Mouse (Mus musculus) heart, adult 2 months (tissue): ENCODE measurements around the gene Sprtn. TPM values are rescaled to one million over a fixed set of nuclear protein-coding genes. Genes with fewer than 3 reads are reported as not detected.

Source experiments
- DNase-seq, 2 experiments: peaks; one replicate each; pipeline ENCODE4 v3.0.0; 2021
- H3K27ac ChIP-seq: fragments of 200-600 bp; 2 replicates; pipeline ENCODE4 v1.8.1; 2022
- H3K27me3 ChIP-seq: fragments of 200-500 bp; 2 replicates; pipeline ENCODE4 v1.6.1; 2012; ENCODE audit warnings: mild to moderate bottlenecking, low read length, inconsistent platforms, mixed read lengths; ENCODE audit not compliant: control insufficient read depth, insufficient read depth
- H3K36me3 ChIP-seq: fragments of 200-500 bp; 2 replicates; pipeline ENCODE4 v1.6.1; 2012; ENCODE audit warnings: low read length, inconsistent platforms; ENCODE audit not compliant: control insufficient read depth, insufficient read depth
- H3K4me1 ChIP-seq: fragments of 200-500 bp; 2 replicates; pipeline ENCODE4 v1.6.1; 2011; ENCODE audit warnings: low read length; ENCODE audit not compliant: control insufficient read depth, insufficient read depth
- H3K4me3 ChIP-seq: fragments of 200-600 bp; 2 replicates; pipeline ENCODE4 v1.8.1; 2022
- H3K79me2 ChIP-seq: fragments of 200-500 bp; replicated peaks from 2 replicates; pipeline ENCODE4 v1.6.1; 2012; ENCODE audit warnings: mild to moderate bottlenecking, inconsistent platforms, low read length, moderate library complexity, mixed read lengths; ENCODE audit not compliant: control insufficient read depth, insufficient read depth
- H3K9ac ChIP-seq: fragments of 200-500 bp; 2 replicates; pipeline ENCODE4 v1.6.1; 2012; ENCODE audit warnings: low read depth, mild to moderate bottlenecking, control low read depth, inconsistent platforms, low read length, mixed read lengths
- CTCF ChIP-seq: fragments of 200-600 bp; IDR thresholded peaks from 2 replicates; pipeline ENCODE4 v1.8.1; 2022; ENCODE audit warnings: antibody characterized with exemption, mild to moderate bottlenecking, moderate library complexity
- EP300 ChIP-seq: fragments of 200-500 bp; IDR thresholded peaks from 2 replicates; pipeline ENCODE4 v1.6.1; 2011; ENCODE audit warnings: low read depth, low read length, control low read depth; ENCODE audit not compliant: insufficient read depth
- POLR2A ChIP-seq: fragments of 200-500 bp; IDR thresholded peaks from 2 replicates; pipeline ENCODE4 v1.6.1; 2011; ENCODE audit warnings: mild to moderate bottlenecking, low read depth, low read length, control low read depth; ENCODE audit not compliant: insufficient read depth
- whole genome bisulfite sequencing: fragments of 180-500 bp; shearing (Covaris S2); methylation state at CpG from one replicate; pipeline ENCODE4 v1.1.7; 2018; 5-methylcytosine and 5-hydroxymethylcytosine counted together
- intact Hi-C: fragments of 180-260 bp; cut with DNase I; formaldehyde crosslinking; loops from one replicate; pipeline ENCODE4 v1.15.1; 2025
- polyA plus RNA-seq: library from polyadenylated mRNA; depleted of rRNA; stranded (reverse); fragments of >200 nt; gene quantifications from 2 replicates; pipeline ENCODE4 v1.2.3, GENCODE M21; 2012
- total RNA-seq, 2 experiments: library from RNA; stranded (reverse); gene quantifications; 2 replicates each; pipeline ENCODE4 v1.2.3; 2021

The Sprtn gene
- total and polyA plus RNA-seq, 3 experiments: 8.3 to 10.3 (median 10.3) TPM

DNA sequence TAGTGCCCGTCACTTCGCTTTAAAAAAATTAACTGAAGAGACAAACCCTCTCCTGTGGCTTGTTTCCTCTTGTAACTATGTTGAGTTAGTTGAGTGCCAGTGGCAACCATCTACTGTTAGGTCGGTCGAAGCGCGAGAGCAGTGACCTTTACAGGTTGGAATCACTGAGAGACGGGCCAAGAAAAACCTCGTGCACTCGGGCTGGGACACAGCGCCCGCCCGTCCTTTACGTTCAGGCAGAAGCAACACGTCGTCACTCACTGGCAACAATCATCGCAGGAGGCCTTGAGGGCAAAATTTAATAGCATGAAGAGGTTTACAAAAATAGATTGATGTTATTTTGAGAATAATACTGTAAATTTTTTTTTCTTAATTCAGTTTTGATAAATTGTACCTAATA lies 12.2 kb downstream of the Sprtn start:
- WGBS: 49% methylated on average over 16 of the region's 16 CpGs
- Histone ChIP-seq H3K27ac (peak overlapping the region; percentile 67), H3K79me2 (peaks cover 4% of the 10 kb centered on the region), H3K4me1 (peaks cover 14% of the 10 kb centered on the region), H3K27me3 (no peaks in the 10 kb centered on the region), H3K9ac (no peak overlapping the region), H3K36me3 (peaks cover 7% of the 10 kb centered on the region), H3K4me3 (no peak overlapping the region)
- TF ChIP-seq EP300: peak; percentile 79
- TF ChIP-seq POLR2A: no peak
- DNase-seq: peak; percentile 50 to 77
- intact Hi-C loops: loop anchor here (5.0 kb wide), 1 partner anchor 37 kb away; the partner anchor contains the start of gene Egln1

DNA sequence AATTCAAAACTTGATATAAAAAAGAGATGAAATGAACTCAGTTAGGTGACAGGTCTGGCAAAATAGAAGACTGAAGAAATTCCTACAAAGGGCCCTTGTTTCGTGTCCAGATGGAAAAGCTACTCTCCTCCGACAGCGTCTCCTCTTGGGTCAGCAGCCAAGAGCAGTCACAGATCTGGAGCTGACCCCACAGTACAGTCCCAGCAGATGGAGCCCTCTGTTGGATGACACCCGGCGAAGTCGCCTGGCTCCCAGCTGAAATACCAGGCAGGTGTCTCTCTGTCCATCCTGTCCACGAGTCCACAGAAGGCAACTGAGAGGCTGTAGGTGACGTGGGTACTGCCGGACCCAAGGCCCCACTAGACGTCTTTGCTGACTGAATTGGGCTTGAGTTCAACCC lies 12.7 kb downstream of the Sprtn start:
- H3K79me2 ChIP-seq: peaks cover 4% of the 10 kb centered on the region
- peak overlapping the region; percentile 67 for H3K27ac ChIP-seq
- peak; percentile 42 to 48 for DNase-seq
- H3K9ac ChIP-seq: no peak overlapping the region
- 37% methylated on average over 10 of the region's 10 CpGs for WGBS
- H3K36me3 ChIP-seq: peaks cover 6% of the 10 kb centered on the region; the same call in 1 of the 2 replicates
- H3K27me3 ChIP-seq: no peaks in the 10 kb centered on the region
- intact Hi-C loops: loop anchor here (5.0 kb wide), 1 partner anchor 37 kb away; the partner anchor contains the start of gene Egln1
- no peak for TF ChIP-seq EP300
- peak; percentile 64 for TF ChIP-seq CTCF
- no peak for TF ChIP-seq POLR2A
- peaks cover 13% of the 10 kb centered on the region for H3K4me1 ChIP-seq
- H3K4me3 ChIP-seq: no peak overlapping the region

DNA sequence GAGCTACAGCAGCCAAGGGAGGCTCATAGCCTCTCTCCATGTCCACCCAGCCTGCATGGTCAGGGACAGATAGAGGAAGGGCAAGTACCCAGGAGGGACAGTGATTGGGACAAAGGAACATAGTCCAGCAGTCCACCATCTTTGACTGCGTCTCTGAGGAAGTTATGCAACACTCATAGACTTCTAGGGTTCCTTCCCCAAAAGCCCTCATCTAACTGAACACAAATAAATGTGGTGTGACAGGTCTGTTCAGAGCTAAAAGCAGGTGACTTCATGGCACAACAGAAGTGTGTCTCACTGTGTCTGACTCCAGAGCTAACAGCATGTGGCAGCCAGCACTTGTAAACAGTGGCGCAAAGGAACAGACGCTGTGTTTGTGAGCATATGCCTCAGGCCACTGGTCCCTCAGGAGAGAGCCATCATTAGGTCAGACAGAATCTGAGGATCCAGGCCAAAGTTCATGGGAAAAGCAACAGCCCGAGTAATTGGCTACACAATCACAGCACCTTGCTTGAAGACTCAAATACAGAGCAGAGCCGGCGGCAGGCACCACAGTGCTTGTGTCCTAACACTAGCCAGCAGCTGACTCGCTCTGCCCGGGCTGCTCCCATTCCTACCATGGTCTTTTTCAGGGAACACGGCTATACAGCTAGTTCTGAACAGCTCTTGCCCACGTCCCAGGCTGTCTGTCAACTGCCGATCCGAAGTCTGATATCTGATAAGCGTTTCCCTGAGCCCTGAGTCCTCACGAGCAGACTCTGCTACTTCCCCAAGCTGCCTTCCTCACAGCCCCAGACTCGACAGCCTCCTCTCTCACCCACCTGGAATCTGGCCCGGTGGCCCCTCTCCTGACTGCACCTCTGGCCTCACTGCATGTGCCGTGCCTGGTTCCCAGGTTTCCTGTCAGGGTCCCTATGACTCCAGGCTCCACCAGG lies 14.5 kb downstream of the Sprtn start:
- Histone ChIP-seq H3K4me3 (no peak overlapping the region), H3K79me2 (peaks cover 5% of the 10 kb centered on the region), H3K27ac (peak overlapping the region; percentile 56), H3K27me3 (no peaks in the 10 kb centered on the region), H3K4me1 (peaks cover 14% of the 10 kb centered on the region), H3K9ac (peak overlapping the region; percentile 44), H3K36me3 (peaks cover 6% of the 10 kb centered on the region; the same call in 1 of the 2 replicates)
- DNase-seq: peak in 1 of 2 experiments; percentile 30
- intact Hi-C loops: loop anchor here (5.0 kb wide), 1 partner anchor 35 kb away; the partner anchor contains the start of gene Egln1
- TF ChIP-seq POLR2A (no peak), CTCF (no peak), EP300 (no peak)
- 49% methylated on average over 17 of the region's 17 CpGs for WGBS

DNA sequence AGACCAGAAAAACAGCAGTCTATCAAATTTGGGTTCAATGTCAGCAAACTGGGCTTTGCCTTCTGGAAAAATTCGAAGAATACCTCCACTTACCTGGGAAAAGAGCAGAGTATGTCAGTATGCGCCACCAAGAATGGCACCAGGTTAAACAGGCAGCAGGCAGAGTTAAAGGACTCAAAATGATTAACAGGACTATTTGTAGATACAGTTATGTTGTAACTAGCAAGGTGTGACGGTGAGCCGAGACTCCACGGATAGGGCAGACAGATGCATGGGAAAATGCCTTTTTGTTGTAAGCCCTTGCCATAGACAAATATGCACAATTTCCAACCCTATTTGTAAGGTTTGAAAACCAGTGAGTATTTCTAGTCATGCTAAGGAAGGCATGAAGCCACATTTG lies 16.4 kb downstream of the Sprtn start:
- intact Hi-C loops: loop anchor here (5.0 kb wide), 1 partner anchor 33 kb away; the partner anchor contains the start of gene Egln1
- H3K36me3 ChIP-seq: peaks cover 4% of the 10 kb centered on the region; the same call in 1 of the 2 replicates
- H3K79me2 ChIP-seq: peaks cover 10% of the 10 kb centered on the region
- no peak for DNase-seq
- WGBS: 96% methylated on average over 5 of the region's 5 CpGs
- H3K9ac ChIP-seq: no peak overlapping the region
- no peak overlapping the region for H3K4me3 ChIP-seq
- no peak overlapping the region for H3K27ac ChIP-seq
- peaks cover 23% of the 10 kb centered on the region for H3K4me1 ChIP-seq
- TF ChIP-seq EP300 (no peak), POLR2A (no peak), CTCF (no peak)
- H3K27me3 ChIP-seq: no peaks in the 10 kb centered on the region

DNA sequence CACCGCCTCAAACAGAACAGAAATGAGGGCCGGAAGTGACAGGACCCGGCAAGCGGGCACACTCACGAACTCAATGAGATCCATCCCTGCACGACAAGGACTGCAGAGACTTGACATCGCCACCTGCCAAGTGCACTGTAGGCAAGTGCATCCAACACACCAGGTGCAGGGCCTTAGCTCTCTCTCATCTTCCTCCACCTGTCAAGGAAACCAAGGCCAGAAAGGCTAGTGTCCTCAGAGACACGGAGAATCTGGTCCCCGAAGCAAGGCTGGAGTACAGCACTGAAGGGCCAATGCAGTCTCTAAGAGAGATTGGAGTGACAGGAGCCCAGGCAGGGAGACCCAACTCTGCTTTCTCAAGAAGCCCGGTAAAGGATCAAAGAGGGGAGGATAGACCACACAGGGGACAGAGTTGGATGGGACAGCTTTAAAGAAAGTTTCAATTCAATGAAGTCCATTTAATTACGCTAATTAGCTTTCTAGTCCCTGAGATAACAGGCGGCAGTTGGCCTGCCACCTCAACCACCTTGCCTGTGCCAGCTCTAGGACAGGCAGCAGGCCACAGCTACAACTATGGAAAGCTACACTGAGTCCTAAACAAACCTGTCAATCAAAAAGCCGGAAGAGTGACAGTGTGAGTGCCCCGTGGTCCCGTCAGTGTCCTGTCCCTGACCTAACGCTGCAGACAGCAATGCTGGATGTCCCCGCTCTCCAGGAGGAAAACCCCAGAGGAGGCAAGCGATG lies 20.2 kb downstream of the Sprtn start:
- Histone ChIP-seq H3K4me1 (peaks cover 31% of the 10 kb centered on the region), H3K27me3 (no peaks in the 10 kb centered on the region), H3K27ac (peak overlapping the region; percentile 67), H3K4me3 (no peak overlapping the region), H3K79me2 (peaks cover 12% of the 10 kb centered on the region), H3K9ac (0 out of 2 replicates have a peak overlapping the region, but pooled peaks have one; percentile 24), H3K36me3 (no peaks in the 10 kb centered on the region; the same call in 1 of the 2 replicates)
- 60% methylated on average over 18 of the region's 18 CpGs for WGBS
- no peak for DNase-seq
- TF ChIP-seq CTCF: no peak
- no peak for TF ChIP-seq EP300
- no peak for TF ChIP-seq POLR2A
- intact Hi-C loops: no loop called here
